Mouse (Mus musculus) E14TG2a.4 (cell line): ENCODE data around the gene Adamts16.

ENCODE experiments used
- CTCF ChIP-seq: conservative IDR thresholded peaks from 2 replicates; pipeline ENCODE4 v1.5.1; 2014; ENCODE audit warnings: low read length
- NANOG ChIP-seq: IDR thresholded peaks from 2 replicates; pipeline ENCODE4 v1.6.1; 2014; ENCODE audit warnings: borderline replicate concordance, low read length, mixed read lengths
- POU5F1 ChIP-seq: IDR thresholded peaks from 2 replicates; pipeline ENCODE4 v1.6.1; 2014; ENCODE audit warnings: low read length, borderline replicate concordance

GRCm38 (mm10) chr13:70760186-70760585 lies 81.4 kb downstream of the Adamts16 start:
- TF ChIP-seq CTCF (no peak), NANOG (no peak), POU5F1 (no peak)
